Mouse (Mus musculus): ENCODE results near the gene Rnf168.

DNA sequence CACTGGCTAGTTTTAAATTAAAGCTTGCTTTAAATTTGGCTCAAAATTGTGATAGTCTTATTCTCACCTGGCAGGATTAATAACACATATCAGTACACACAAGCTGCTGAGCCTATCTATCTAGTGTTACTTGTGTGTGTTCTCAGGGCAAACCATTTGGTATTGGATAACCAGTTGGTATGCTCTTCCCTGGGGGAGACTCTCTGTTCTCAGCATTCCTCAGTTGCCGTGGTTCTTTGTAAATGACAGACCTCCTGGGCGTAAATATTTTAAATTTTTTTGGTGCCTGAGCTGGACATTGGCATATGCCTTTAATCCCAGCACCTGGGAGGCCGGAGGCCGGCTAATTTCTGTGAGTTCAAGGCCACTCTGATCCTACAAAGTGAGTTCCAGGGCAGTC is 35.6 kb downstream of the Rnf168 start:
- TF ChIP-seq POLR2A (IDR thresholded peaks at IDR 0.05; ENCODE audit: borderline replicate concordance, extremely low read depth, insufficient read depth, insufficient read length, poor library complexity, severe bottlenecking) = no peak
- no peak for TF ChIP-seq CTCF (IDR thresholded peaks at IDR 0.05; ENCODE audit: borderline replicate concordance, extremely low read depth, insufficient read depth, insufficient read length)

Data from brain, embryonic 14.5 days (tissue).